Mouse (Mus musculus): ENCODE measurements around the gene Lhx6. TPM values are rescaled to one million over a fixed set of nuclear protein-coding genes. Genes with fewer than 3 reads are reported as not detected.

The Lhx6 gene
- polyA plus RNA-seq, 1 experiment from 2014 or later: 13.8 TPM

DNA sequence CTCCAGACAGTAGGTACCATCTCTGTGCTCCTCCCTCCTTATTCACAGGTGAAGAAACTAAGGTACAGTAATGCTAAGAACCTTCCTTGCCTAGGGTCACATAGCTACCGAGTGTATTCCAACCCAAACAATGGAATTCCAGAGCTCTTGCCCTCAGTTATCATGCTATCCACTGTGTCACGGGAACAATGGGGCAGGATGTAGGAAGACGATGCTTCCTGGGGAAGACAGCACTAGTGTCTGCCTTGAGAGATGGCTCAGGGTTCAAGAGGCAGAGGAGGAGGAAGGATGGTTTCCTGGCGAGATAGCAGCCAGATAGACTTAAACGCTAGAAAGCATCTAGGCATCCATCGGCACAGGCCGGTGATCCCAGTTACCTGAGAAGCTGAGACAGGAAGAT lies 72.3 kb downstream of the Lhx6 start:
- WGBS: 78% methylated on average over 7 of the region's 7 CpGs
- H3K27ac ChIP-seq: no peak overlapping the region
- H3K9me3 ChIP-seq: no peaks in the 10 kb centered on the region
- H3K36me3 ChIP-seq: peaks cover 29% of the 10 kb centered on the region
- H3K4me3 ChIP-seq: no peak overlapping the region
- ATAC-seq (ENCODE audit: insufficient number of reproducible peaks, insufficient read depth, low FRiP score, low TSS enrichment, low read depth): no peak
- no peak overlapping the region for H3K9ac ChIP-seq
- H3K4me1 ChIP-seq: no peaks in the 10 kb centered on the region
- no peaks in the 10 kb centered on the region for H3K27me3 ChIP-seq
- H3K4me2 ChIP-seq: no peak overlapping the region

Other genes with a start within 250 kb of the Lhx6 start
- gene Ttll11, start 125.5 kb downstream of the Lhx6 start, polyA plus RNA-seq (2015; fragmentation: Nextera tagmentation; extraction: Ambion mirVana): 2.0 and 2.1 TPM in 2 replicates
- gene Ndufa8, start 56.0 kb downstream of the Lhx6 start, polyA plus RNA-seq (2015; fragmentation: Nextera tagmentation; extraction: Ambion mirVana): 207 and 220 TPM in 2 replicates
- gene Morn5, start 56.0 kb downstream of the Lhx6 start, polyA plus RNA-seq (2015; fragmentation: Nextera tagmentation; extraction: Ambion mirVana): 0.78 TPM in 1 of 2 replicates, not detected in the other
- 27.6 and 34.7 TPM in 2 replicates for gene Mrrf, start 31.0 kb upstream of the Lhx6 start, polyA plus RNA-seq (2015; fragmentation: Nextera tagmentation; extraction: Ambion mirVana)
- 82.8 and 85.6 TPM in 2 replicates for gene Rbm18, start 31.4 kb upstream of the Lhx6 start, polyA plus RNA-seq (2015; fragmentation: Nextera tagmentation; extraction: Ambion mirVana)
- gene Ptgs1, start 125.0 kb upstream of the Lhx6 start, polyA plus RNA-seq (2015; fragmentation: Nextera tagmentation; extraction: Ambion mirVana): 6.6 and 6.9 TPM in 2 replicates

All from embryonic facial prominence, embryonic 13.5 days (tissue).